Mouse (Mus musculus) intestine, embryonic 16.5 days (tissue): ENCODE data around the gene Nuak1. TPM values are rescaled to one million over a fixed set of nuclear protein-coding genes. Genes with fewer than 3 reads are reported as not detected.

Experiments
- ATAC-seq: fragments of 200-750 bp; cut with Nextera tagmentation; 2 replicates; pipeline ENCODE4 v1.8.0; 2017; ENCODE audit warnings: moderate TSS enrichment, moderate library complexity
- H3K27ac ChIP-seq: fragments of 300-500 bp; sonication (generic); 2 replicates; pipeline ENCODE4 v1.5.1; 2014; ENCODE audit warnings: mild to moderate bottlenecking, low read length
- H3K27me3 ChIP-seq: fragments of 300-500 bp; sonication (generic); replicated peaks from 2 replicates; pipeline ENCODE4 v1.6.1; 2014; ENCODE audit warnings: low read length, control low read depth, mixed read lengths; ENCODE audit not compliant: control insufficient read depth, insufficient read depth
- H3K36me3 ChIP-seq: fragments of 300-500 bp; sonication (generic); 2 replicates; pipeline ENCODE4 v1.6.1; 2014; ENCODE audit warnings: low read length, control low read depth; ENCODE audit not compliant: control insufficient read depth, insufficient read depth
- H3K4me1 ChIP-seq: fragments of 300-500 bp; sonication (generic); 2 replicates; pipeline ENCODE4 v1.6.1; 2014; ENCODE audit warnings: low read length, control low read depth, mixed read lengths; ENCODE audit not compliant: control insufficient read depth, insufficient read depth
- H3K4me2 ChIP-seq: fragments of 300-500 bp; sonication (generic); 2 replicates; pipeline ENCODE4 v1.6.1; 2014; ENCODE audit warnings: low read depth, low read length, control low read depth
- H3K4me3 ChIP-seq: fragments of 300-500 bp; sonication (generic); 2 replicates; pipeline ENCODE4 v1.5.1; 2014; ENCODE audit warnings: mild to moderate bottlenecking, low read length
- H3K9ac ChIP-seq: fragments of 300-500 bp; sonication (generic); 2 replicates; pipeline ENCODE4 v1.6.1; 2014; ENCODE audit warnings: low read depth, low read length
- H3K9me3 ChIP-seq: fragments of 300-500 bp; sonication (generic); 2 replicates; pipeline ENCODE4 v1.6.1; 2016; ENCODE audit warnings: low read length, control low read depth; ENCODE audit not compliant: control insufficient read depth
- WGBS: fragments of 180-500 bp; shearing (Covaris S2); extraction: QIAGEN DNeasy Blood & Tissue Kit; methylation state at CpG from one replicate; pipeline ENCODE4 v1.1.7; 2014; 5-methylcytosine and 5-hydroxymethylcytosine counted together
- polyA plus RNA-seq: library from polyadenylated mRNA; unstranded; fragments of >200 nt; fragmentation: Nextera tagmentation; extraction: Ambion mirVana; gene quantifications from 2 replicates; pipeline ENCODE4 v1.2.1, GENCODE M21; 2015

Nuak1 gene
- polyA plus RNA-seq, 1 experiment from 2014 or later = 0.66 TPM

- no peak overlapping the region for H3K4me3 ChIP-seq
- no peak overlapping the region for H3K9ac ChIP-seq
- no peaks in the 10 kb centered on the region for H3K27me3 ChIP-seq
- H3K9me3 ChIP-seq = no peaks in the 10 kb centered on the region
- no peak overlapping the region for H3K27ac ChIP-seq
- peaks cover 15% of the 10 kb centered on the region for H3K4me1 ChIP-seq
- no peaks in the 10 kb centered on the region for H3K36me3 ChIP-seq
- H3K4me2 ChIP-seq = no peak overlapping the region
- ATAC-seq = no peak
- WGBS = 85% methylated on average over 4 of the region's 4 CpGs
Measured at GRCm38 (mm10) chr10:84480146-84480545, 39.7 kb upstream of the Nuak1 start.

DNA sequence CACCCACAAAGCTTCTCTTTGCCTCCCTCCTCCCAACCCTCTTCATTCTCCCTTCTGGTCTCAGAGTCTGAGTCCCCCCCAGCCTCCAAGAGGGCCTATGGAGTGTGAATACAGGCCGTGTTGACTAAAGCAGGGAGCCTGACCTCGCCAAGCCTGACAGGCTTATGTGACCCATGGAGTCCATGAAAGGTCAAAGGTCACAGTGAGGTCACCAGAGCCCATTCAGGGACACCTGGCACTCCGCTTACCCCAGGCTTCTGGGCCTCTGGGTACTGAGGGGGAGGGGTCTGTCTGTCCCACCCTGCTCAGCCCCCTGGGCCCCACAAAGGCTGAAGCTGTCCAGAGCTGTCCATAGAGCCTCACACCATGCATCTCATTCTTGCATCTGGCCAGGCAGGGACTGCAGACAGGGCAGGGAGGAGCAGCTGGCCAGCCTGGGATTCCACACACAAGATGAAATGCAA lies 37.2 kb upstream of the Nuak1 start:
- peaks cover 15% of the 10 kb centered on the region for H3K4me1 ChIP-seq
- no peak overlapping the region for H3K27ac ChIP-seq
- H3K9me3 ChIP-seq = no peaks in the 10 kb centered on the region
- no peaks in the 10 kb centered on the region for H3K36me3 ChIP-seq
- 20% methylated on average over 3 of the region's 3 CpGs for WGBS
- no peaks in the 10 kb centered on the region for H3K27me3 ChIP-seq
- H3K4me3 ChIP-seq = no peak overlapping the region
- no peak overlapping the region for H3K4me2 ChIP-seq
- no peak overlapping the region for H3K9ac ChIP-seq
- ATAC-seq = no peak; the same call in 1 of the 2 replicates

- whole genome bisulfite sequencing = 59% methylated on average over 4 of the region's 4 CpGs
- no peak for ATAC-seq
- Histone ChIP-seq H3K4me3 (no peak overlapping the region), H3K4me1 (peaks cover 15% of the 10 kb centered on the region), H3K36me3 (no peaks in the 10 kb centered on the region), H3K9me3 (no peaks in the 10 kb centered on the region), H3K9ac (no peak overlapping the region), H3K4me2 (no peak overlapping the region), H3K27ac (no peak overlapping the region), H3K27me3 (no peaks in the 10 kb centered on the region)
Measured at GRCm38 (mm10) chr10:84477045-84477612, 36.7 kb upstream of the Nuak1 start.

DNA sequence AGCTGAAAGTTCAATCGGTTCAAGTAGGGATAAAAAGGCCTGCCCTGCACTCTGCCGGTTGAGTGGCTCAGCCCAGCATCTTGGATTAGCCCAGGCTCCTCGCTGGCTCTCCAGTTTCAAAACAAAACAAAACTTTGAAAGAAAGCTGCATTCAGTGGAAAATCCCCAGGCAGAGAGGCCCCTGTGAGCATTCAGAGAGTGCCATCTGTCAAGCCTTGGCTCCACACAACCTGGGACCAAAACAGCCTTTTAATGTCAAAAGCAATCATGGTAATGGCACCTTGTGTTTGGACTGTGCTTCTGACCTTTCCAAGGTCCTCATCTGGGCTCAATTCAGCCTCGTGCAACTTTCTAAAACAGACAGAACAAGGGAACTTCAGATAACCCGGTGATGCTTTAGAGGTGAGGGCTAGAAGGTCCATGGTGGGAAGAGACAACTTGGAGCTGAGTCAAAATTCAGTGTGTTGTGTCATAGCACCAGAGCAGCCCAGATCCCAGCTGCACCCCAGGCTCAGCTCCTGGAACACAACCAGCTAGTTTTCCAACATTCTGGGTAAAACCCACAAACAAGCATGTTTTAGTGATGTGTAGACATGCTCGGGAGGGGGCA lies 27.3 kb upstream of the Nuak1 start:
- Histone ChIP-seq H3K27me3 (no peaks in the 10 kb centered on the region), H3K4me2 (no peak overlapping the region), H3K9ac (no peak overlapping the region), H3K36me3 (no peaks in the 10 kb centered on the region), H3K27ac (no peak overlapping the region), H3K4me1 (no peaks in the 10 kb centered on the region), H3K9me3 (no peaks in the 10 kb centered on the region), H3K4me3 (no peak overlapping the region)
- 43% methylated on average over 6 of the region's 6 CpGs for WGBS
- ATAC-seq = no peak

- Histone ChIP-seq H3K4me1 (no peaks in the 10 kb centered on the region), H3K27ac (no peak overlapping the region), H3K4me3 (no peak overlapping the region), H3K27me3 (no peaks in the 10 kb centered on the region), H3K36me3 (no peaks in the 10 kb centered on the region), H3K9me3 (no peaks in the 10 kb centered on the region), H3K4me2 (no peak overlapping the region), H3K9ac (no peak overlapping the region)
- no peak for ATAC-seq
- WGBS = 69% methylated on average over 4 of the region's 4 CpGs
Measured at GRCm38 (mm10) chr10:84465511-84465910, 25.1 kb upstream of the Nuak1 start.

GRCm38 (mm10) chr10:84460420-84461101 lies 20.2 kb upstream of the Nuak1 start:
- H3K4me1 ChIP-seq = no peaks in the 10 kb centered on the region
- no peak overlapping the region for H3K27ac ChIP-seq
- no peak overlapping the region for H3K4me2 ChIP-seq
- H3K36me3 ChIP-seq = no peaks in the 10 kb centered on the region
- H3K9ac ChIP-seq = no peak overlapping the region
- WGBS = 56% methylated on average over 8 of the region's 8 CpGs
- peak; percentile 68 for ATAC-seq
- no peak overlapping the region for H3K4me3 ChIP-seq
- H3K27me3 ChIP-seq = no peaks in the 10 kb centered on the region
- H3K9me3 ChIP-seq = no peaks in the 10 kb centered on the region

DNA sequence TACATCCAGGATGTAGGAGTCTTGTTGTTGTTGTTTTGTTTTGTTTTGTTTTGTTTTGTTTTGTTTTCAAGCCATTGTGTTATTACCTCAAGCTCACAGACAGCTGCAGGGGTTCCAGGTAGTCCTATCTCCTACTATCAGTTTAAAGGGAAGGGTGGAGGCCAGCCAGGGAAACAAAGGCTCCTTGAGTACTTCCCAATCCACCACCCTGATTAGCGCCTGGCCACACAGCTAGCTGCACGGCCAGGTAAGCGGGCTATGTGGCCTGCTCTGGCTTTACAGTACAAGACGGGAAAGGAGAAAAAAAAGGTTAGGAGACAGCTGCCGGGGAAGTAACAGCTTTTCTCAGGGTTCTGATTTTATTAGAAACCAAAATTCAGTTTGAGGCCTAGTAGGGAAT lies 17.7 kb upstream of the Nuak1 start:
- no peaks in the 10 kb centered on the region for H3K4me1 ChIP-seq
- no peak overlapping the region for H3K4me3 ChIP-seq
- H3K9me3 ChIP-seq = no peaks in the 10 kb centered on the region
- no peak overlapping the region for H3K9ac ChIP-seq
- H3K27me3 ChIP-seq = no peaks in the 10 kb centered on the region
- H3K4me2 ChIP-seq = no peak overlapping the region
- H3K27ac ChIP-seq = no peak overlapping the region
- no peak for ATAC-seq
- no peaks in the 10 kb centered on the region for H3K36me3 ChIP-seq
- 76% methylated on average over 5 of the region's 5 CpGs for WGBS

DNA sequence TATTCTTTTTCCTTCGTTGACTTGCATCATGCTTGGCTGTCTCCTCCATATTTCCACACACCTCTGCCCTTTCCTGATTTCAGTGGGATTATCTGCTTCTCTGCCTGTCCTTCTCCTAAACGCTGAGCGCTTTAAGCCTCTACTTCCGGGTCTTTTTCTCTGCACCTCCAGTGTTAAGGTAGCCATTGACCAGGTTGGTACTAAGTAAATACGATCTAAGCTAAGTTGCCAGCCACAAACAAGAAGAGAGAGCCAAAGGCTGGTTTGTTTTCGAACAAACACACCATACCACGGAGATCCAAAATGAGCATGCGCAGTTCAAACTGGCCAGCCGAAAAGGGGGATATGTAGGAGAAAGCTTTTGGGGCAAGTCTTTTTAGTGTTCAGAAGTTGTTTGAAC lies 17.1 kb upstream of the Nuak1 start:
- H3K27me3 ChIP-seq = no peaks in the 10 kb centered on the region
- no peak overlapping the region for H3K9ac ChIP-seq
- no peaks in the 10 kb centered on the region for H3K4me1 ChIP-seq
- no peak overlapping the region for H3K4me3 ChIP-seq
- H3K27ac ChIP-seq = no peak overlapping the region
- 75% methylated on average over 9 of the region's 9 CpGs for WGBS
- H3K4me2 ChIP-seq = no peak overlapping the region
- no peak for ATAC-seq
- no peaks in the 10 kb centered on the region for H3K9me3 ChIP-seq
- no peaks in the 10 kb centered on the region for H3K36me3 ChIP-seq

- Histone ChIP-seq H3K27me3 (no peaks in the 10 kb centered on the region), H3K9me3 (no peaks in the 10 kb centered on the region), H3K4me1 (no peaks in the 10 kb centered on the region), H3K4me3 (no peak overlapping the region), H3K27ac (no peak overlapping the region), H3K4me2 (no peak overlapping the region), H3K36me3 (no peaks in the 10 kb centered on the region), H3K9ac (no peak overlapping the region)
- 40% methylated on average over 9 of the region's 9 CpGs for WGBS
- ATAC-seq = no peak
Measured at GRCm38 (mm10) chr10:84456632-84457320, 16.4 kb upstream of the Nuak1 start.
